Mouse (Mus musculus) stomach, postnatal 0 days (tissue): ENCODE data around the gene Trip10. TPM values are rescaled to one million over a fixed set of nuclear protein-coding genes. Genes with fewer than 3 reads are reported as not detected.

Source experiments
- ATAC-seq: fragments of 200-750 bp; cut with Nextera tagmentation; 2 replicates; pipeline ENCODE4 v1.8.0; 2017; ENCODE audit not compliant: low FRiP score, low TSS enrichment
- DNase-seq: peaks from one replicate; pipeline ENCODE4 v3.0.0-alpha.2; 2016; ENCODE audit warnings: low spot score
- H3K27ac ChIP-seq: fragments of 300-500 bp; sonication (generic); replicated peaks from 2 replicates; pipeline ENCODE4 v1.5.1; 2014; ENCODE audit warnings: mild to moderate bottlenecking, control low read depth
- H3K27me3 ChIP-seq: fragments of 300-500 bp; sonication (generic); 2 replicates; pipeline ENCODE4 v1.6.1; 2014; ENCODE audit warnings: low read length; ENCODE audit not compliant: control insufficient read depth, insufficient read depth
- H3K36me3 ChIP-seq: fragments of 300-500 bp; sonication (generic); 2 replicates; pipeline ENCODE4 v1.6.1; 2014; ENCODE audit warnings: low read length, mixed read lengths; ENCODE audit not compliant: control insufficient read depth, insufficient read depth
- H3K4me1 ChIP-seq: fragments of 300-500 bp; sonication (generic); replicated peaks from 2 replicates; pipeline ENCODE4 v1.6.1; 2014; ENCODE audit warnings: antibody characterized with exemption; ENCODE audit not compliant: control insufficient read depth, insufficient read depth
- H3K4me2 ChIP-seq: fragments of 300-500 bp; sonication (generic); replicated peaks from 2 replicates; pipeline ENCODE4 v1.6.1; 2014; ENCODE audit warnings: low read depth, mild to moderate bottlenecking, control low read depth, moderate library complexity
- H3K4me3 ChIP-seq: fragments of 300-500 bp; sonication (generic); 2 replicates; pipeline ENCODE4 v1.5.1; 2014; ENCODE audit warnings: low read depth, low read length, control low read depth
- H3K9ac ChIP-seq: fragments of 300-500 bp; sonication (generic); 2 replicates; pipeline ENCODE4 v1.6.1; 2014; ENCODE audit warnings: mild to moderate bottlenecking, low read length, control low read depth, mixed read lengths
- H3K9me3 ChIP-seq: fragments of 300-500 bp; sonication (generic); 2 replicates; pipeline ENCODE4 v1.6.1; 2016; ENCODE audit warnings: low read length; ENCODE audit not compliant: control insufficient read depth
- CTCF ChIP-seq: IDR thresholded peaks from 2 replicates; pipeline ENCODE4 v1.5.1; 2016; ENCODE audit warnings: antibody characterized with exemption, low read depth, mild to moderate bottlenecking, moderate library complexity
- EP300 ChIP-seq: optimal IDR thresholded peaks from 2 replicates; pipeline ENCODE3; 2016; ENCODE audit warnings: antibody characterized with exemption
- WGBS: fragments of 180-500 bp; shearing (Covaris S2); extraction: QIAGEN DNeasy Blood & Tissue Kit; methylation state at CpG from one replicate; pipeline ENCODE4 v1.1.7; 2014; 5-methylcytosine and 5-hydroxymethylcytosine counted together
- polyA plus RNA-seq: library from polyadenylated mRNA; unstranded; fragments of >200 nt; fragmentation: Nextera tagmentation; extraction: Ambion mirVana; gene quantifications from 2 replicates; pipeline ENCODE4 v1.2.1, GENCODE M21; 2015

The Trip10 gene
- polyA plus RNA-seq, 1 experiment from 2014 or later, result 27.5 TPM

- no peak overlapping the region for H3K9ac ChIP-seq
- no peak overlapping the region for H3K27ac ChIP-seq
- no peak for TF ChIP-seq EP300
- no peak for TF ChIP-seq CTCF
- no peaks in the 10 kb centered on the region for H3K9me3 ChIP-seq
- H3K4me2 ChIP-seq, result no peak overlapping the region
- 94% methylated on average over 1 of the region's 1 CpGs for WGBS
- ATAC-seq (no peak), DNase-seq (no peak)
- H3K36me3 ChIP-seq, result peaks cover 19% of the 10 kb centered on the region
- H3K4me3 ChIP-seq, result no peak overlapping the region
- no peaks in the 10 kb centered on the region for H3K27me3 ChIP-seq
- peaks cover 4% of the 10 kb centered on the region for H3K4me1 ChIP-seq
Observed at GRCm38 (mm10) chr17:57232200-57232599, 17.1 kb upstream of the Trip10 start.

GRCm38 (mm10) chr17:57233038-57233437 lies 16.2 kb upstream of the Trip10 start:
- DNase-seq (peak; percentile 46), ATAC-seq (peak; percentile 71)
- 33% methylated on average over 7 of the region's 7 CpGs for WGBS
- H3K9ac ChIP-seq, result no peak overlapping the region
- H3K36me3 ChIP-seq, result peaks cover 25% of the 10 kb centered on the region
- H3K27me3 ChIP-seq, result no peaks in the 10 kb centered on the region
- H3K9me3 ChIP-seq, result no peaks in the 10 kb centered on the region
- H3K4me1 ChIP-seq, result peaks cover 4% of the 10 kb centered on the region
- H3K4me2 ChIP-seq, result no peak overlapping the region
- no peak overlapping the region for H3K27ac ChIP-seq
- TF ChIP-seq EP300 (no peak), CTCF (no peak)
- H3K4me3 ChIP-seq, result no peak overlapping the region

- WGBS, result 79% methylated on average over 12 of the region's 12 CpGs
- H3K9ac ChIP-seq, result no peak overlapping the region
- TF ChIP-seq CTCF (peak; percentile 18; the same call in 1 of the 2 replicates), EP300 (no peak)
- no peak overlapping the region for H3K4me2 ChIP-seq
- H3K36me3 ChIP-seq, result peaks cover 25% of the 10 kb centered on the region
- H3K27me3 ChIP-seq, result no peaks in the 10 kb centered on the region
- no peak overlapping the region for H3K4me3 ChIP-seq
- ATAC-seq, result no peak
- H3K9me3 ChIP-seq, result no peaks in the 10 kb centered on the region
- no peak for DNase-seq
- H3K27ac ChIP-seq, result no peak overlapping the region
- peaks cover 4% of the 10 kb centered on the region for H3K4me1 ChIP-seq
Observed at GRCm38 (mm10) chr17:57234254-57234928, 14.9 kb upstream of the Trip10 start.

GRCm38 (mm10) chr17:57235803-57236202 lies 13.5 kb upstream of the Trip10 start:
- no peaks in the 10 kb centered on the region for H3K27me3 ChIP-seq
- TF ChIP-seq EP300 (no peak), CTCF (no peak)
- no peak overlapping the region for H3K4me3 ChIP-seq
- H3K36me3 ChIP-seq, result peaks cover 25% of the 10 kb centered on the region
- ATAC-seq, result peak; percentile 11; the same call in 1 of the 2 replicates
- no peak overlapping the region for H3K9ac ChIP-seq
- no peak overlapping the region for H3K27ac ChIP-seq
- no peaks in the 10 kb centered on the region for H3K4me1 ChIP-seq
- H3K4me2 ChIP-seq, result no peak overlapping the region
- DNase-seq, result no peak
- no peaks in the 10 kb centered on the region for H3K9me3 ChIP-seq
- WGBS, result 81% methylated on average over 5 of the region's 5 CpGs

GRCm38 (mm10) chr17:57237181-57237580 lies 12.1 kb upstream of the Trip10 start:
- DNase-seq (no peak), ATAC-seq (no peak)
- Histone ChIP-seq H3K36me3 (peaks cover 28% of the 10 kb centered on the region), H3K9me3 (no peaks in the 10 kb centered on the region), H3K4me1 (no peaks in the 10 kb centered on the region), H3K9ac (no peak overlapping the region), H3K27me3 (no peaks in the 10 kb centered on the region), H3K27ac (no peak overlapping the region), H3K4me3 (no peak overlapping the region), H3K4me2 (no peak overlapping the region)
- TF ChIP-seq EP300 (no peak), CTCF (no peak)
- 93% methylated on average over 9 of the region's 9 CpGs for WGBS

- WGBS, result 76% methylated on average over 10 of the region's 10 CpGs
- H3K27me3 ChIP-seq, result no peaks in the 10 kb centered on the region
- DNase-seq, result no peak
- no peak overlapping the region for H3K4me2 ChIP-seq
- TF ChIP-seq CTCF (no peak), EP300 (no peak)
- H3K36me3 ChIP-seq, result peaks cover 10% of the 10 kb centered on the region
- ATAC-seq, result no peak
- H3K27ac ChIP-seq, result no peak overlapping the region
- peaks cover 5% of the 10 kb centered on the region; the same call in 1 of the 2 replicates for H3K4me1 ChIP-seq
- H3K9ac ChIP-seq, result no peak overlapping the region
- H3K9me3 ChIP-seq, result no peaks in the 10 kb centered on the region
- no peak overlapping the region for H3K4me3 ChIP-seq
Observed at GRCm38 (mm10) chr17:57243650-57244370, 5.4 kb upstream of the Trip10 start.
